Comparison of ENCODE assay signal across 7 mouse cellular contexts in genomic region chr7:142084820-142085219, GRCm38 (mm10). TPM values are rescaled to one million over a fixed set of nuclear protein-coding genes. Genes with fewer than 3 reads are reported as not detected.
A peak's percentile ranks its signal among the peaks of the same experiment; 100 is the strongest.
DNase-seq lines count a peak whose midpoint lies in the region; ATAC-seq lines count a peak whose summit lies in the region.

No protein-coding gene starts in this region.

- peaks cover 50% of the 10 kb centered on the region for H3K27me3 ChIP-seq in neural tube, embryonic 13.5 days
- H3K27me3 ChIP-seq in neural tube, embryonic 15.5 days (replicated peaks): 0 out of 2 replicates have a peak, but pooled peaks cover 6% of the 10 kb centered on the region

- no peak overlapping the region for H3K4me2 ChIP-seq in neural tube, embryonic 13.5 days
- H3K4me2 ChIP-seq in neural tube, embryonic 15.5 days: no peak overlapping the region

- H3K36me3 ChIP-seq in neural tube, embryonic 13.5 days: peaks cover 88% of the 10 kb centered on the region
- H3K36me3 ChIP-seq in neural tube, embryonic 15.5 days: peaks cover 81% of the 10 kb centered on the region

- DNase-seq in brain, adult 2 months (ENCODE audit: low read depth, low spot score): peak; percentile 86
- DNase-seq in gastrocnemius, adult 18-20 months (ENCODE audit: low spot score): peak; percentile 86
- peak; percentile 69 for DNase-seq in kidney, adult 9 months
- peak; percentile 88 to 91 for DNase-seq in lung, postnatal 4 days
- DNase-seq in frontal cortex, postnatal 36 days (ENCODE audit: low spot score in 2 of 2): no peak

- no peak overlapping the region for H3K4me3 ChIP-seq in neural tube, embryonic 13.5 days
- H3K4me3 ChIP-seq in neural tube, embryonic 15.5 days (replicated peaks): no peak overlapping the region

- no peak for ATAC-seq in neural tube, embryonic 13.5 days (ENCODE audit: low read depth)
- ATAC-seq in neural tube, embryonic 15.5 days (ENCODE audit: low FRiP score): no peak

- WGBS in neural tube, embryonic 13.5 days: 46% methylated on average over 3 of the region's 3 CpGs
- WGBS in neural tube, embryonic 15.5 days: 30% methylated on average over 3 of the region's 3 CpGs

- no peak overlapping the region for H3K9ac ChIP-seq in neural tube, embryonic 13.5 days
- H3K9ac ChIP-seq in neural tube, embryonic 15.5 days (replicated peaks): no peak overlapping the region

- H3K27ac ChIP-seq in neural tube, embryonic 13.5 days (replicated peaks): peak overlapping the region; percentile 6; the same call in 1 of the 2 replicates
- no peak overlapping the region for H3K27ac ChIP-seq in neural tube, embryonic 15.5 days (replicated peaks)

- no peaks in the 10 kb centered on the region for H3K9me3 ChIP-seq in neural tube, embryonic 13.5 days
- no peaks in the 10 kb centered on the region for H3K9me3 ChIP-seq in neural tube, embryonic 15.5 days (replicated peaks)

- H3K4me1 ChIP-seq in neural tube, embryonic 13.5 days (replicated peaks): peaks cover 58% of the 10 kb centered on the region
- peaks cover 50% of the 10 kb centered on the region for H3K4me1 ChIP-seq in neural tube, embryonic 15.5 days

RNA-seq across cellular contexts. Expression of gene Dusp8, which starts 10.8 kb away (rescaled TPM):
- 88.4 and 96.1 TPM in 2 replicates for polyA plus RNA-seq in neural tube, embryonic 13.5 days (2015; fragmentation: Nextera tagmentation; extraction: Ambion mirVana)
- polyA plus RNA-seq in neural tube, embryonic 15.5 days (2015; fragmentation: Nextera tagmentation; extraction: Ambion mirVana): 110 and 132 TPM in 2 replicates
- total RNA-seq in gastrocnemius, adult 18-20 months (2021): 10 to 100 TPM; 21.9 to 41.2 TPM

RNA-seq across cellular contexts. Expression of gene Mob2, which starts 24.0 kb away (rescaled TPM):
- polyA plus RNA-seq in neural tube, embryonic 13.5 days (2015; fragmentation: Nextera tagmentation; extraction: Ambion mirVana): 51.3 and 52.8 TPM in 2 replicates
- 51.2 and 55.6 TPM in 2 replicates for polyA plus RNA-seq in neural tube, embryonic 15.5 days (2015; fragmentation: Nextera tagmentation; extraction: Ambion mirVana)
- 10 to 100 TPM; 49.6 to 51.8 TPM for total RNA-seq in gastrocnemius, adult 18-20 months (2021)

RNA-seq across cellular contexts. Expression of gene Gm45618, which starts 35.7 kb away (rescaled TPM):
- not detected in 2 replicates for polyA plus RNA-seq in neural tube, embryonic 13.5 days (2015; fragmentation: Nextera tagmentation; extraction: Ambion mirVana)
- 0.40 and 0.50 TPM in 2 replicates for polyA plus RNA-seq in neural tube, embryonic 15.5 days (2015; fragmentation: Nextera tagmentation; extraction: Ambion mirVana)
- not detected for total RNA-seq in gastrocnemius, adult 18-20 months (2021)

RNA-seq across cellular contexts. Expression of gene Gm39115, which starts 51.0 kb away (rescaled TPM):
- not detected in 2 replicates for polyA plus RNA-seq in neural tube, embryonic 13.5 days (2015; fragmentation: Nextera tagmentation; extraction: Ambion mirVana)
- not detected in 2 replicates for polyA plus RNA-seq in neural tube, embryonic 15.5 days (2015; fragmentation: Nextera tagmentation; extraction: Ambion mirVana)
- total RNA-seq in gastrocnemius, adult 18-20 months (2021): not detected

RNA-seq across cellular contexts. Expression of gene Gm45337, which starts 59.6 kb away (rescaled TPM):
- polyA plus RNA-seq in neural tube, embryonic 13.5 days (2015; fragmentation: Nextera tagmentation; extraction: Ambion mirVana): not detected in 2 replicates
- not detected in 2 replicates for polyA plus RNA-seq in neural tube, embryonic 15.5 days (2015; fragmentation: Nextera tagmentation; extraction: Ambion mirVana)
- total RNA-seq in gastrocnemius, adult 18-20 months (2021): not detected

Comparison
In these comparisons a context has a peak if more than half of its experiments do, and no peak if none do; other contexts are left out.
1. DNase-seq: peak in brain, adult 2 months (single experiment), gastrocnemius, adult 18-20 months (single experiment), kidney, adult 9 months (single experiment) and lung, postnatal 4 days (2 of 2); none in frontal cortex, postnatal 36 days (0 of 2).